Mouse (Mus musculus): ENCODE measurements around the gene Lamtor2.

The Lamtor2 gene

DNA sequence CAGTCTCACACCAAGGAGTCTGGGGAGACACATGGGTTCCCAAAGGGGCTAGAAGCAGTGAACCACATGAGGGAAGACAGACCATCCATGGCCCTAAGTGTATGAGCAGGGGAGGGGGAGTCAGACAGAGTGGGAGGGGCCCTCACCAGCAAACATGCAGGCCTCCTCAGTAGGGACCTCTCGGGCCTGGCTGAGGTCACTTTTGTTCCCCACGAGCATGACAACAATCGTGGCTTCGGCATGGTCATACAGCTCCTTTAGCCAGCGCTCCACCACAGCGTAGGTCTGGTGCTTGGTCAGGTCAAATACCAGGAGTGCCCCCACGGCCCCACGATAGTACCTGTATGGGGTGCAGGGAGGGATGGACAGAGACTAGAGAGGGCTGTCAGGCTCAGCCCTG, 9.7 kb downstream of the Lamtor2 start:
- DNase-seq (ENCODE audit: low spot score in 2 of 2), result no peak

DNA sequence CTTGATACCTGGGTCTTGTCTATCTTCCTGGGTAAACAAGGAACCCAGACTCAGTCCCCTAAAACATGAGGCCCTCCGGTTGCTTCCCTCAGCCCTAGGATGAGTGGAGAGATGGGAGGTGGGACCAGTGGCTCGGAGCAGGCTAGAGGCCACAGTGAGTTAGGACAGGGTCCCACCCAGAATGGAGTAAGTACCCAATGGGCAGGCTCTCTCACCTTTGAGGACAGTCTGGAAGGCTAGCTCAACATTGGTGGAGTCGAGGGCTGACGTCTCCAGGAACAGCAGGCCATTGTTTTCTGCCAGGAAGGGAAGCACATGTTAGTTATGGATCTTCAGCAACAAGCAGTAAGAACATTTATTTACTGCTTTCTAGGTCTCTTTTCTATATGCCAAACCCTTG, 10.4 kb downstream of the Lamtor2 start:
- DNase-seq (ENCODE audit: low spot score in 2 of 2), result no peak

DNA sequence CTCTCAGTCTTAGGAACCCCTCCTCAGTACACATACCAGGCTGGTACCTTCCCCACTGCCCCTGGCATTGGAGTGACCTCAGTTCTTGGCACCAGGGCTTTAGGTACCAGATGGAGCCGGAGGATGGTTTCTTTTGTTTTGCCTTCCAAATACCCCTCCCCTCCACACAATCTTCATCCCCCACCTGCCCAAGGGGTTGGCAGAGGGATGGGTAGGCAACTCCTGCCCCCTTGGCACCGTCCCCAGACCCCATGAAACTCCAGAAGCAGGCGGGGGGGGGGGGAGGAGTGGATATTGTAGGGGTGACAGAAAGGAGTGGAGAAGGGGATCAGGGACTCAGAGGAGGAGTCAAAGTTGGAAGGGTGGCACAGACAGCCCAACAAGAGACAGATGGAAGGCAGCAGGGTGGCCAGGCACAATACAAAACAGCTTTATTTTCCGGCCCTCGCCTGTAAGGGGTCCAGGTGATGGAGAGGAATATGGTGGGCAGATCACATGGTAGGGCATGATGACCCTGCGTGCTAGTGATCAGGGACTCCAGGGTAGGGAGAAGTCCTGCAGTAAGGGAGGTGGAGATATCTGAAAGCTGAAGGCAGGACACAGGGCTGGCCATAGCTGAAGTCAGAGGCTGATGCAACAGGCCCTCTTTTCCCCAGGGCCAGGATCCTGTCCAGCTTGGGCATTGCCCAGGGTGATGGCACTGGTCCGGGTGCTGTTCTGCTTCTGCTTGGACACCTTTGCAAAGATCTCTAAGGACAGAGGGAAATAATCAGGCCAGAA, 11.1 kb downstream of the Lamtor2 start:
- DNase-seq (ENCODE audit: low spot score in 2 of 2), result no peak

DNA sequence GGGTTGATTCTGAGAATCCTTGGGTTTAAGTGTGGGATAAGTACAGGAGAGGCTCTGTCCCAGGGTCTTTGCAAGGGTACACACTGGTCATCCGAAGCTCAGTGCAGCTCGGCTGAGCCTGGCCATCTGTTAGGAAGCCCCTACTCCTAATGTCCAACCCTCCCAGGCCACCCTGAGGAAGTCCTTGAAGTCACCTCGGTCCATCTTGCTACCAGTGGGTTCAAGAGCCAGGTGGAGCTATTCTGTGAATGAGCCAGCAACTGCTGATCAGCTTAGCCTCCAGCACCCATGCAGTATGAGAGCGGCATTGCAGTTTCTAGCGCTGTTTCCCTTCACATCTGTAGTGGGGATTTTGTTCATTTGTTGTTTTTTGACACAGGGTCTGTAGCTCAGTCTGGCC, 12.8 kb downstream of the Lamtor2 start:
- DNase-seq (ENCODE audit: low spot score in 2 of 2), result no peak

DNA sequence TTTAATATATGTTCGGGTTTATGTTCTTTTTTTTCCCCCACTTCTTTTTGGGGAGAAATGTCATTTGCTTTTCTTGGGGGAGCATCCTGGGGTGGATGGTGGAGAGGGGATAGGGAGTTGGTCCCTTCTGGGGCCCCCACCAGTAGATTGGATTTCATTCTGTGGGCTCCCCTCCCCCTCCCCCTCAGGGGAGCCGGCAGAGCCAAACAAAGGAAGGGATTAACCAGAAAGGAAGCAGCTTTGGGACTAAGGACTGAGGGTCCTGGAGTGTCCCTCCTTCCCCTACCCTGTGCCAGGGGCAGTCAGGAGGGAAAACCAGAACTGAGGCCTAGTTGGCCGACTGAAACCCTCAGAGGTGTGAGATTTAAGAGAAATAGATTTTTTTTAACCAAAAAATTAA, 13.5 kb downstream of the Lamtor2 start:
- no peak for DNase-seq (ENCODE audit: low spot score in 2 of 2)

DNA sequence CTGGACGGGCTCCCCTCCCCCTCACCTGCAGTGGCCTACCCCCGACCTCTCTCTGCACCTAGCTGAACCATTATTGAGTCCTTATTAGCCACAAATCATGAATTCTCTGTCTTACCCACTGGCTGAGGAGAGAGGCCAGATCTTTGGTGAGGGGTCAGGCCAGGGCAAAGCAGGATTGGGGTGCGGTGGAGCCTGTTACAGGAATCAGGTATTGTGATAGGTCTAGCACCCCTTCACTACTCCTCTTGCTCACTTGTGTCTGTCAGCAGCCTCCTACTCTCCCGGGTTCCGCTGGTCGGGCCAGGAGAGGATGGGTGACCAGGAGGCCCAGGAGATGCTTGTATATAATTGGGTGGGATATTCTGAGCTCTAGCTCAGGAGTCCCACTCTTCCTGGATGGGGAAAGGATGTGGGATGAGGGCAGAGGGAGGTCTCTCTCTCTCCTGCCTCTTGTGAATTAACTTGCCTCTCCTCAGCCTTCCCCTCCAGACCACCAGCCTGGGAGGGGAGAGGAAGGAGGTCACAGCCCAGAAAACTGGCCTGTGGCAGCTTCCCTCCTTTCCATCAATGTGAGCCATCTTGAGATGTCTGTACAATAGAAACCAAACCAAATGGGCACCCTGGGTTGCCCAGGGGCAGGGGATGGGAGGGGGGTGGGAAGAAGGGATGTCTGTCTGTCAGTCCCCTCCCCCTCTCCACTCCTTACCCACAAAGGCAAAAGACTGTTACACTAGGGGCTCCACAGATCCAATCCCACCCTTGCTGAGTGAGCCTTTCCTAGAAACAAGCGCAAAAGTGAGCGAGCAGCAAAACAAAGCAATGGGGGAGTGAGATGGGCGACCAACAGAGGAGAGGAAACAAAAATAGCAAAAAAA, 14.4 kb downstream of the Lamtor2 start:
- DNase-seq (ENCODE audit: low spot score in 2 of 2), result no peak

DNA sequence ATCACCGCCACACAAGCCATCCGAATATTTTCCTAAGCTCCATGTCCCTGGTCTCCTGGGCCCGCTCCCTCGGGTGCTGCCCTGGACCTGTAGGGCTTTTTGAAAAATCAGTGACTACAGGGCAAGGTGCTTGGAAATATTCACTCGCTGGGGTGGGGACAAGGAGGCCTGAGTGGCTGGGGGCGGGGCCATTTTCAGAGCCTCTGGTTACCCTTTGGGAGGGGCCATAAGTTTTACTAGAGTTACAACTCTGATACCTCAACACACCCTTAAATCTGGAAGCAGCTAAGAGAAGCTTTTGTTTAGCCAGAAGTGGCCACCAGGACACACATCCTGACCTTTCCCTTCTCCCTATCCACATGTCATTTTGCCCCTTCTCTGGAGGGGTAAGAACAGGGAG, 15.7 kb downstream of the Lamtor2 start:
- no peak for DNase-seq (ENCODE audit: low spot score in 2 of 2)

DNA sequence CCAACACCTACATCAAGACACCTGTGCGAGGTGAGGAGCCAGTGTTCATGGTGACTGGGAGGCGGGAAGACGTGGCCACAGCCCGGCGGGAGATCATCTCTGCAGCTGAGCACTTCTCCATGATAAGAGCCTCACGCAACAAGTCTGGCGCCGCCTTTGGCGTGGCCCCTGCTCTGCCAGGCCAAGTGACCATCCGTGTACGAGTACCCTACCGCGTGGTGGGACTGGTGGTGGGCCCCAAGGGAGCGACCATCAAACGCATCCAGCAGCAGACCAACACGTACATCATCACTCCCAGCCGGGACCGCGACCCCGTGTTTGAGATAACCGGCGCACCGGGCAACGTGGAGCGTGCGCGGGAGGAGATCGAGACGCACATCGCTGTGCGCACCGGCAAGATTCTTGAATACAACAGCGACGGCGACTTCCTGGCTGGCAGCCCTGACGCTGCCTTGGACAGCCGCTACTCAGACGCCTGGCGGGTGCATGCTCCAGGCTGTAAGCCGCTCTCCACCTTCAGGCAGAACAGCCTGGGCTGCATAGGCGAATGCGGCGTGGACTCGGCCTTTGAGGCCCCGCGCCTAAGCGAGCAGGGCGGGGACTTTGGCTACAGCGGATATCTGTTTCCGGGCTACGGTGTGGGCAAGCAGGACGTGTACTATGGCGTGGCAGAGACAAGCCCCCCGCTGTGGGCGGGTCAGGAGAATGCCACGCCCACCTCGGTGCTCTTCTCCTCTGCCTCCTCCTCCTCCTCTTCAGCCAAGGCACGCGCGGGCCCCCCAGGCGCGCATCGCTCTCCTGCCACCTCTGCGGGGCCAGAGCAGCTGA, 16.6 kb downstream of the Lamtor2 start:
- DNase-seq (ENCODE audit: low spot score in 2 of 2), result peak; percentile 60 to 68

DNA sequence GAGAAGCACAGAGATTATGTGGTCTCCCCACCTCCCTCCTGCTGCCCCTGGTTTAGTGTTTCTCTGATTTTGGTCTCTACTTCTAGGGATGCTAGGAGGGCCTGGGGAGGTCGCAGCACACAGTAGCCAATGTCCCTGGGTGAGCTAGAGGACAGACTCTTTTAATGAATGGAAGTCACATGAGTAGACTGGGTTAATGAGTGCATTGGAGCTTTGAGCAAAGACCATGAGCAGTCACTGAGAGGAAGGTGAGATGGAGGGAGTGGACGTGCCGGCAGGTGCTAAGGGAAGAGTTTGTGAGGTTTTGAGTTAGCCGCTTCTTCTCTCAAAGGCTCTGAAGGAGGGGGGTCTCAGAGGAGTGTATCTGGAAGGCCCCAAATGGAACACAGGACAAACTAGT, 17.3 kb downstream of the Lamtor2 start:
- DNase-seq (ENCODE audit: low spot score in 2 of 2), result no peak

DNA sequence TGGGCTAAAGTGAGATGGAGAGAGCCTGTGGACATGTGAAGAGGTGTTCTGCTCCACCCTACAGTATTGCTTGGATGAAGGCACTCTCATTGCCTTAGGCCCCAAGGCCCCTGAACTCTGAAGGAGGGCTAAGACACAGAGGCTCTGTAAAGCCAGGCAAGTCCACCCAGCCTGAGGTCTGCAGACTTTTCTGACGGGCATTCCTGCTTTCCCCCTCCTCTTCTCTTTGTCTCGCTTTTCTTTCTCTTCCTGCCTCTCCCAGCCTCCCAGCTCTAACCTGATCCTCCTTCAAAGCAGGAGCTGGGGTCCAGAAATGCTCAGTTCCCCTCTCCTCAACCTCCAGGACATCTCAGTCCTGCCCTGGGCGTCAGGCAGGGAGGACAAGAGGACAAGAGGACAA, 17.9 kb downstream of the Lamtor2 start:
- DNase-seq (ENCODE audit: low spot score in 2 of 2), result no peak

DNA sequence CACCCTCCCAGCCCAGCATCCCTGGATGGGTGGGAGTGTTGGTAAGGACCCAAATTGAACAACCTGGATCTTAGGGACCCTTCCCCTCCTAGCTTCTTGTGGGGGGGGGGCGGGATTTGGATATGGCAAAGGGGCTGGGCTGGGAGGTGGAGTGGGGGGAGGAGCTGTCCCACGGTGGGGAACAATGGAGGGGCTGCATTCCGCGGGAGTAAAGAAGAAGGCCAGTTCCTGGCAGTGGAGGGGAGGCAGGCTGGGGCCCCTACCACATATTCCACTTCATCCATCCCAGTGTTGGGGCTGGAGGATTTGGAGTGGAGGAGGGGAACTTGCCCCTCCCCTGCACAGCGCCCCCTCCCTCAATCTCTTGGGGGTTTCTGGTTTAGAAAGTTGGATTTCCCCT, 19.2 kb downstream of the Lamtor2 start:
- no peak for DNase-seq (ENCODE audit: low spot score in 2 of 2)

DNA sequence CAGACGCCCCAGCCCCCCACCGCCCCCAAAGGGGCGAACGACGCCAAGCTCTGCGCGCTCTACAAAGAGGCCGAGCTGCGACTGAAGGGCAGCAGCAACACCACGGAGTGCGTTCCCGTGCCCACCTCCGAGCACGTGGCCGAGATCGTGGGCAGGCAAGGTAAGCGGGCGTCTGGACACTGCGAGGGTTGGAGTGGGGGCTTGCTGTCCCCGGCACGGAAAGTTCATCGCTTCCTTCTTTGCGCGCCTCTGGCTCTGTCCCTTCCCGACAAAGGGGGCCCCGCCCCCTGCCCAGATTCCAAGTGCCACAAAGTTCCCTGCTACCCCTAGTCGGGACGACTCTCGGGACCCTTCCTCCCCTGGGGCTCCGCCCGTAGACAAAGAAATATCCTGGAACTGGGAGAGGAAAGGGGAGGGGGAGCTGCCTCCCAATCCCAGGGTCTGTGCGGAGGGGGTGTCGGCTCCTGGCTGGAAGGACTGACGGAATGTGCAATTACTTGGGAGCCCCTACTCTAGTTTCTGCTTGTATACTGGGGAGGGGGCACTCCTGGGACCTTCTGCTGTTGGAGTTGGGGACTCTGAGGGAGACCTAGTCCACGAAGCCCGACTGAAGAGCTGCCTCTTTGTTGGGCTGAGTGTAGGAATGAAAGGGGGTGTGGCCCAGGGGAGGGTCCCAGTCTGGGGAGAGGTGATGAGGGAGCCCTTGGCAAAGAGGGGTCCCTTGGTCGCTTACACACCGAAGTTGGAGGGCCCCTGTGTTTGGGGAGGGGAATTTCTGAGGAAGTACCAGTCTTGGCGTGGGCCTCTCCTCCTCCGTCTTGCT, 20.0 kb downstream of the Lamtor2 start:
- no peak for DNase-seq (ENCODE audit: low spot score in 2 of 2)

DNA sequence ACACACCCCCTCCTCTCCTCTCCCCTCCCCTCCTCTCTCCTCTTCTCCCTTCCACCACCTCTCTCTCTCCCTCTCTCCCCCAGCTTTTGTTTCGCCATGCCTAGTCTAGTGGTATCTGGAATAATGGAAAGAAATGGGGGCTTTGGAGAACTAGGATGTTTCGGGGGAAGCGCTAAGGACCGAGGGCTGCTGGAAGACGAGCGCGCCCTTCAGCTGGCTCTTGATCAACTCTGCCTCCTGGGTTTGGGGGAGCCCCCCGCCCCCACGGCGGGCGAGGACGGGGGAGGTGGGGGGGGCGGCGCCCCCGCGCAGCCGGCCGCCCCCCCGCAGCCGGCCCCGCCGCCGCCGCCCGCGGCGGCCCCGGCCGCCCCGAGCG, 20.6 kb downstream of the Lamtor2 start, which contains the start of gene Mex3a:
Gene Mex3a, plus strand, starts transcription at position 97 of the 376 bp plus-strand sequence.
- no peak for DNase-seq (ENCODE audit: low spot score in 2 of 2)

DNA sequence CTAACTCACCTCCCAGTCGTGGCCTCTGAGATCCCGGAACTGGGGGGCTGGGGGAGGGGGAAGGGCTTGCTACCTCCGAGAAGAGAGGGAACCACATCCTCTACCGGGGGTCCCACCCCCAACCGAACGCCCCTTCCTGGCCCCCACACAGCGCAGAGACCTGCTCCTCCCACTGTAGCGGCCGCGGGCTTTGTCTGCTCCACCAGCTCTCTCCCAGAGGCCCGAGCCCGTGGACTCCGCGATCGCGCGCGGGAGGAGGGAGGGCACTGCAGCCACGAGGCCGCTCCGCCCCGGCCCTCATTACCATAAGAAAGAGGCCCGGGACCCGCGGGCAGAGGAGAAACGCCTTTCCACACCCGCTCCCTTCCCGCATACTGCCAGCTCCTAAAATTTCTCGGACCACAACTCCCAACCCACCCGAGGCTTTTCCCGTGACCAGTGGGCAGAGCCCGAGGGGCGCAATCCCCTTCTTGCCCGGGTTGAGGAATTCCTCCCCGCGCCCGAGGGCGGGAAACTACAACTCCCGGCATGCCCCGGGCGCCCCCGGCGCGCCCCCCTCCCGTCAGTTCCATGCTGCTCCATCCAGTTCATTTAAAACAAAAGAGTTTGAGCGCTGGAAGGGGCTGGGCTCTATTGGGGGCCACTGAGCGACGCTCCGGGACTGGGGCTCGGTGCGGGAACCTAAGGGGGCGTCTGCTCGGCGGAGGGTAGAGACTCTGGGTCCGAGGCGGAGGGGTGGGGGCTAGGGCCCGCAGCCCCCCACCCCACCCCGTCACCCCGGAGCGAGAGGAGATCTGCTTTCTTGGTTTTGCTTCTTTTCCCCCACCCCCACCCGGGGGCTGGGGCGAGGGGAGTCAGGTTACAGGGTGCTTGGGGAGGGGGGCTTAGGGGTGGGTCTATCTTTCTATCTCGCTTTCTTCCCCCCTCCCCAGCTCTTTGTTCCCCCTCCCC, 21.3 kb downstream of the Lamtor2 start:
- peak; percentile 73 to 76 for DNase-seq (ENCODE audit: low spot score in 2 of 2)

DNA sequence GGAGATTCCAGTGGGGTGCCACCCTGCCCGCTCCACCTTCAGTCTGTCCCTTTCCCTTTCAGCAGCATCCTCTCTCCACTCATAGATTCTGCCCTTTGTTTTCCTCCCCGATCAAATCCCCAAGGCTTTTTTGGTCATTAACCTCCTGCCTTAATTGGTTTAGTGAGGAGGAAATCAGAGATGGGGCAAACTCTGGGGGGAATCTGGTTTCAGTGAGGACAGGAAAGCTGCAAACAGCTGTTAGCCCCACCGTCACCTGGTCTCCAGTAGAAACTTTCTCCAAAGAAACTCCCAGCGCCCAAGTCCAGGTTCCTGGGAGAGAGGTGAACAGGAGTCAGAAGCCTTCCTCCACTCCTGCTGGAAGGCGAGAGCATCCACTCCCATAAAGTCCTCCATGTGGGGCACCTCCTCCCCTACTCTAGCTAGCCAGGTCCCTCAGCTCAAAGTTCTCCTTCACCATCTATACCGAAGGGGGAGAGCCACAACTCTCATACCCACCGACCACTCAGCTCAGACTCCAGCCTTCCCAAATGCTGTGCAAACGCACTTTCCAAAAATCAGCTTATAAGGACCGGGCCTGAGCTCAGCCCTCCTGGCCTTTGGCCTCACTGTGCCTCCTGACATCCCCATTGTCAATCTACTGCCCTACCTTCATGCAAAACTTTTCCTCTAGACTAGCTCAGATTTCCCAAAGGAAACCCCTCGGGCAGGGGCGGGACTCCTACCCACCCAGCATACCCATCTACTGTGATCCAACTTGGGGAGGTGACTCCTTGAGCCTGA, 22.6 kb downstream of the Lamtor2 start:
- DNase-seq (ENCODE audit: low spot score in 2 of 2), result no peak

DNA sequence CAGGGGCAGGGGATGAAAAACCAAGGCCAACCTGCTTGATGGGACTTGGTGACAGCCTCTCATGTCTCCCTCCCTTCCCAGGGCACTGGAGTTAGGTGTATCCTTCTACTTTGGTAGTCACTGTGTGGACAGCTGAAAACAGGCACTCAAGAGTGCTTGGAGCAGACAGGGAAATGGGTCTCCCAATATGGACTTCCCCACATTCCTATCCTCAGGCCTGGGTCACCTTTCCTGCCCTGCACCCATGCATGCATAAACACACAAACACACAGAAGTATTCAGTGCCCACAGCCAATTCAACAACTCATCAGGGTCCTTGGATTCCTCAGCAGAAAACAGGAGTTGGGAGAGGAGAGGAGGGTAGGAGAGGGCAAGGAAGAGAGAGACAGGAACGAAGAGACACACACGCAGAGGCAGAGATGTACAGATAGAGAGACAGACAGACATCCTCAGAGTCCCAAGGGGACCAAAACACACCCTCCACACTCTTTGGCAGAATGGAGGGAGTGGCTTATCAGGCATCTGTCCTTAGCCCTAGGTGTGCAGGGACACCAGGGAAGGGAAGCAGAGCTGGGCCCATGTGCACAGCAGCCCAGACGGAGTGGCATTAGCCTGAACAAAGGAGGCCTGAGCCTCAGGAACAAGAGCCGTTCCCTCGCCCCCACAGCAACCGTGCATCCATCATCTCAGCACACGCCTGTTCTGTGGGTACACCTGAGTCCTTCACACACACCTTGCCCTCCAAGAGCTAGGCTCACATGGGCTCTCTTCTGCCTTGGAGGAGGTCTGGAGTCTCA, 23.5 kb downstream of the Lamtor2 start:
- DNase-seq (ENCODE audit: low spot score in 2 of 2), result no peak

DNA sequence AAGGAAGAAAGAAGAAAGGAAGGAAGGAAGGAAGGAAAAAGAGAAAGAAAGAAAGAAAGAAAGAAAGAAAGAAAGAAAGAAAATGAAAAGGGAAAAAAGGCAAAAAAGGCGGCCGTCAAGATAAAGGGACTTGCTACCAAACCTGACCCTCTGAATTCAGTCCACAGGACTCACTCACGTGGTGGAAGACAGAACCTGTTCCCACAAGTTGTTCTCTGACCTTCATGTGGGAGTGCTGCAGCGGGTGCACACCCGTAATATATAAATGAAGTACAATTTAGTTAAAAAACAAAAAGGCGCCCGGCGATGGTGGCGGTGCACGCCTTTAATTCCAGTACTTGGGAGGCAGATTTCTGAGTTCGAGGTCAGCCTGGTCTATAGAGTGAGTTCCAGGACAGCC, 24.2 kb downstream of the Lamtor2 start:
- no peak for DNase-seq (ENCODE audit: low spot score in 2 of 2)

DNA sequence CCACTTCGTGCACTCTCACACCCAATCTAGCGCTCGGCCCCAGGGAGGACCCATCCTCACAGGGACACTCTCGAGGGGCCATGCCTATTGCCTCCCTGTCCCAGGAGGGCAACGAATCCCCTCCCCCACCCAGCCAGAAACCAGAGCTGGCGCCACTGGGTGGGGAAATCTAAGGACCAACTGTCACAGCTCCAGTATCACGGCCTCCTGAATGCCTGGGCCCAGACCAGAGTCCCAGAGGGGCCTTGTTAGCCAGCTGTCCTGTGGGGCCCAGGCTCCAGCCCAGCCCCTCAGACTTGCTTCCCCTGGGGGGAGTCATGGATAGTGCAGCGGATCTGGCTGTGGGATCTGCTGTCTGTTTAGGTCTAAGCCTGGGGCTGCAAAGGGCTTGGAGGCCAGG, 25.3 kb downstream of the Lamtor2 start:
- DNase-seq (ENCODE audit: low spot score in 2 of 2), result no peak

All from frontal cortex, postnatal 25 days (tissue).